Mouse (Mus musculus) liver, embryonic 16.5 days (tissue): Measurements from ENCODE around the gene Epyc. TPM values are rescaled to one million over a fixed set of nuclear protein-coding genes. Genes with fewer than 3 reads are reported as not detected.
"Not testable (repeated sequence)": the region's sequence is repeated elsewhere in the genome, so short reads cannot be mapped to it uniquely, and the experiment has no call there.

Experiments used
- ATAC-seq: fragments of 200-750 bp; cut with Nextera tagmentation; 2 replicates; pipeline ENCODE4 v1.8.0; 2017; ENCODE audit warnings: low read depth, mild to moderate bottlenecking, moderate number of reproducible peaks, moderate library complexity
- H3K27ac ChIP-seq: fragments of 300-500 bp; sonication (generic); 2 replicates; pipeline ENCODE4 v1.5.1; 2014; ENCODE audit warnings: mild to moderate bottlenecking, low read length
- H3K27me3 ChIP-seq: fragments of 300-500 bp; sonication (generic); 2 replicates; pipeline ENCODE4 v1.6.1; 2014; ENCODE audit warnings: low read depth, low read length, mixed read lengths; ENCODE audit not compliant: control insufficient read depth, insufficient read depth
- H3K36me3 ChIP-seq: fragments of 300-500 bp; sonication (generic); 2 replicates; pipeline ENCODE4 v1.6.1; 2014; ENCODE audit warnings: mild to moderate bottlenecking; ENCODE audit not compliant: control insufficient read depth, insufficient read depth
- H3K4me1 ChIP-seq: fragments of 300-500 bp; sonication (generic); 2 replicates; pipeline ENCODE4 v1.6.1; 2014; ENCODE audit warnings: low read depth, low read length, mixed read lengths; ENCODE audit not compliant: control insufficient read depth
- H3K4me2 ChIP-seq: fragments of 300-500 bp; sonication (generic); 2 replicates; pipeline ENCODE4 v1.6.1; 2014; ENCODE audit warnings: low read depth, low read length, mixed read lengths
- H3K4me3 ChIP-seq: fragments of 300-500 bp; sonication (generic); 2 replicates; pipeline ENCODE4 v1.5.1; 2014; ENCODE audit warnings: low read depth, mild to moderate bottlenecking, low read length
- H3K9ac ChIP-seq: fragments of 300-500 bp; sonication (generic); 2 replicates; pipeline ENCODE4 v1.6.1; 2014; ENCODE audit warnings: low read depth, low read length
- H3K9me3 ChIP-seq: fragments of 300-500 bp; sonication (generic); replicated peaks from 2 replicates; pipeline ENCODE4 v1.6.1; 2016; ENCODE audit warnings: low read length; ENCODE audit not compliant: control insufficient read depth
- WGBS: fragments of 180-500 bp; shearing (Covaris S2); extraction: QIAGEN DNeasy Blood & Tissue Kit; methylation state at CpG from one replicate; pipeline ENCODE4 v1.1.7; 2014; ENCODE audit not compliant: insufficient replicate concordance; 5-methylcytosine and 5-hydroxymethylcytosine counted together
- polyA plus RNA-seq: library from polyadenylated mRNA; unstranded; fragments of >200 nt; fragmentation: Nextera tagmentation; extraction: Ambion mirVana; gene quantifications from 2 replicates; pipeline ENCODE4 v1.2.1, GENCODE M21; 2015

Epyc gene
- polyA plus RNA-seq, 1 experiment from 2014 or later = not detected

DNA sequence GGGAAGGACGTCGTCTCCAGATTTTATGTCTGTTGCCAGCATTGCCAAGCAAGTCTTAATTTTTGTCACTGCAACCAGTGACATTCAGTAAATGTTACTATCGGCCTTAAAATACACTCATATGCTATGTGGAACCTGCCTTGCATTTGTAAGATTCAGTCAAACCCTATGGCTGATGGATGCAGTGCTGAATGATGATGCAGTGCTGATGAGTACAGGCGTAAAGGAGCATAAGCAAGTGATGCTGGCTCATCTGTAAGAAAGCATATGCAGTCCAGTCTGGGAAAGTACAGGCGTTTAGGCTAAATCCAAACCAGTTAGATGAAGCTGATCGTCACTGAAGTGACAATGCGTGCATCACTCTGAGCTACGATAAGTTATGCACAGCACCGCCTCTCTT is 78.8 kb downstream of the Epyc start:
- no peak overlapping the region for H3K4me2 ChIP-seq
- H3K4me3 ChIP-seq = no peak overlapping the region
- H3K27me3 ChIP-seq = no peaks in the 10 kb centered on the region
- no peaks in the 10 kb centered on the region for H3K4me1 ChIP-seq
- H3K27ac ChIP-seq = no peak overlapping the region
- H3K9ac ChIP-seq = no peak overlapping the region
- WGBS = 73% methylated on average over 9 of the region's 9 CpGs
- H3K36me3 ChIP-seq = no peaks in the 10 kb centered on the region
- no peak for ATAC-seq
- no peaks in the 10 kb centered on the region for H3K9me3 ChIP-seq

DNA sequence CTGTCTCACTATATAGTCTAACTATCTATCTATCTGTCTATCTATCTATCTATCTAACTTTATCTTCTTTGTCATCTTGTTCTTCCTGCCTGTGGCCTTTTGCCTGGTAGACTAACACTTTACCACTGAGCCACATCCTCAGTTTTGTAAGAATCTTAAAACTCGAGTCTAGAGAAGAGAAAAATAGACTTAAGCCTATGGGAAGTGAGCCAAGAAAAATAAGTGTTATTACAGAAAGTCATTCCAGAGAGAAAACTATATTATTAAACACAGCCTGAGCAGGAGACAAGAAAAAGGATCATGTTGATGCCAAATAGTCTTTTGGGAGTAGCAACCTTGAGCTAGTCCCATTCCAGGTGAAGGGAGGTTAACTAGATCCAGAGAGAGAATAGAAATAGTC is 82.1 kb downstream of the Epyc start:
- Histone ChIP-seq H3K9me3 (no peaks in the 10 kb centered on the region), H3K36me3 (no peaks in the 10 kb centered on the region), H3K4me2 (no peak overlapping the region), H3K4me1 (no peaks in the 10 kb centered on the region), H3K27ac (no peak overlapping the region), H3K27me3 (no peaks in the 10 kb centered on the region), H3K9ac (no peak overlapping the region), H3K4me3 (no peak overlapping the region)
- ATAC-seq = no peak
- WGBS = 16% methylated on average over 1 of the region's 1 CpGs

DNA sequence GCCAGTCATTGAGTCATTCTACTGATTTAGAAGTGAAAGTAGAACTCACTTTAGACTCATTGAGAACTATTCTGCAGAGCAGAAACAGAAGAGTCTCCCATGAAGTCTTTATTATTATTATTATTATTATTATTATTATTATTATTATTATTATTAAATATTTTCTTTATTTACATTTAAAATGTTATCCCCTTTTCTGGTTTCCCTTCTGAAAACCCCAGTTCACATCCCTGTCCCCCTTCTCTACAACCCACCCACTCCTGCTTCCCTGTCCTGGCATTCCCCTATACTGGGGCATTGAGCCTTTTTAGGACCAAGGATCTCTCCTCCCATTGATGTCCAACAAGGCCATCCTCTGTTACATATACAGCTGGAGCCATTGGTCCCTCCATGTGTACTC is 82.8 kb downstream of the Epyc start, which contains the start of gene C030005K15Rik:
TSS of gene C030005K15Rik (minus strand) at position 101 of the 400 bp plus-strand sequence.
- not testable (repeated sequence) for H3K36me3 ChIP-seq, H3K4me2 ChIP-seq, H3K27ac ChIP-seq, H3K27me3 ChIP-seq, ATAC-seq, H3K9ac ChIP-seq, H3K4me1 ChIP-seq, H3K4me3 ChIP-seq, H3K9me3 ChIP-seq

Other genes with a start within 250 kb of the Epyc start
- gene Dcn, start 164.5 kb upstream of the Epyc start, polyA plus RNA-seq = 63.3 and 70.9 TPM in 2 replicates
- 26.4 and 26.6 TPM in 2 replicates for gene Lum, start 78.9 kb upstream of the Epyc start, polyA plus RNA-seq
- gene Kera, start 37.2 kb upstream of the Epyc start, polyA plus RNA-seq = 0.19 and 0.25 TPM in 2 replicates
- gene Ccer1, start 49.0 kb downstream of the Epyc start, polyA plus RNA-seq = not detected in 2 replicates
- not detected in 2 replicates for gene C030005K15Rik, start 82.7 kb downstream of the Epyc start, polyA plus RNA-seq